Mouse (Mus musculus): ENCODE measurements at regions not wholly inside any gene's neighbourhood (a gene's known extent, or its start where the extent isn't known, plus 50 kb on each side); places are given as distances from the start of the nearest gene placed in this dataset.

DNA sequence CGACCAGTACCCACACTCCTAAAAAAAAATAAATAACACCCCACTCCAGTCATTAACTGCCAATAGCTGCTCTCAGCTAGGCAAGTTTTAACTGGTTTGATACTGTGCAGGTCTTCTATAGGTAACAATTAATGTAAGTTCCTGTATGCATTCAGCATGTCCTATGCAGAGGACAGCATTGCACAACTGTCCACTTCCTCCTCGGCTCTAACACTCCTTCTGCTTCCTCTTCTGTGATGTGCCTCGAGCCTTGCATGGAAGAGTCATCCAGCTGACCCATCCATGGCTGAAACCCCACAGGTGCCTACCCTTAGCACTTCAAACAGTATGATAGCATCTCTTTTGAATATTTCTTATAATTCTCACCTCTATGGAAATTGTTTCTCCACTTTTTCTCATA lies 449.4 kb upstream of the Rag2 start:
- DNase-seq (ENCODE audit: low spot score) = no peak

DNA sequence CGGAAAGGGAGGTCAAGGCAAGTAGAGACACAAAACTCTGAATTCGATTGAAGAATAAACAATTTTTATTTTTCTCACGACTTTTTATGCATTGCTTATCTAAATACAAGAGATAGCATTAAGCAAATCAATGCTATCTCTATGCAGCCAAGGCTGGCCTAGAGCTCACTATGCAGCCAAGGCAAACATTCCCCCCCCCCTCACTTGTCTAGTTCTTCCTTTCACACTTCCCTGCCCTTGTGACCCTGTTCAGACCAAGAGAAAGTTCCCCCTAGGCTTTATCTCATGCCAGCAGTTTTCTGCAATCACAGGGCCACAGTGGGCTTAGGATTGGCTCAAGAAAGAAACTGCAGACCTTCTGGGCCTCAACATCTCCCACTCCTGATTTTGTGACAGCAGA lies 417.9 kb upstream of the Rag2 start:
- no peak for DNase-seq (ENCODE audit: low spot score)

DNA sequence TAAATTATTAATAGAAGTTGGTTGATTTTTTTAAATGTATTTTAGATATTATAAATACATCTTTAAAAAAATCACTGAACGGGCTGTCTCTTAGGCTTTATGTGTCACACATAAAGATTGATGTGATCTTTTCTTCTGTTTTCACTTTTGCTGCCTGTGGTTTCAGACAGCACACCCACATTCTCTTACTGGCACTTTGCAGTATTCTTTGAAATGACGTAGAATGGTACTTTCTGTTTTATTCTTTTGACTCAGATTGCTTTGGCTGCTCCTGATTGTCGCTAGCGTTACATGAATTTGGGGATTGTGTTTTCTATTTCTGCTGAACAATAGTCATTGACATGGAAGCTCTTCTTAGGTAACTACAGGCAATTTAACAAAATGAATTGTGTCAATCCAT lies 415.4 kb upstream of the Rag2 start:
- no peak for DNase-seq (ENCODE audit: low spot score)

DNA sequence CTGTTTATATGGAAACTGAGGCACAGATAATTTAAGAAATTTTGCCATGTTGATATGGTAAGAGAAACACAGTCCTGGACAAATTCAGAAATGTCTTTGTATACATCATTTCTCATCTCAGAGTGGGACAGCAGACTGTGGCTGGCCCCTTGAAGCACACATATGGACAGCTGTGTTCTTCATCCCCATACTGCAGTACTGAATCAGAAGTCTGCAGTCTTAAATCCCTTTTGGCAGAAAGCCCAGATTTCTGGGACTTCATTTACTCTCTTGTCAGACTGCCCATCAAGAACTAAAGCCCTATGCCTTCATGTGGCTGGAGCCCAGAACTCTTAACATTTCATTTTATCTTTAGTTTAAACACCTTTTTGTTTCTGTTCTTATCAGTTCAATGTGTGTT lies 403.8 kb upstream of the Rag2 start:
- DNase-seq (ENCODE audit: low spot score) = no peak

DNA sequence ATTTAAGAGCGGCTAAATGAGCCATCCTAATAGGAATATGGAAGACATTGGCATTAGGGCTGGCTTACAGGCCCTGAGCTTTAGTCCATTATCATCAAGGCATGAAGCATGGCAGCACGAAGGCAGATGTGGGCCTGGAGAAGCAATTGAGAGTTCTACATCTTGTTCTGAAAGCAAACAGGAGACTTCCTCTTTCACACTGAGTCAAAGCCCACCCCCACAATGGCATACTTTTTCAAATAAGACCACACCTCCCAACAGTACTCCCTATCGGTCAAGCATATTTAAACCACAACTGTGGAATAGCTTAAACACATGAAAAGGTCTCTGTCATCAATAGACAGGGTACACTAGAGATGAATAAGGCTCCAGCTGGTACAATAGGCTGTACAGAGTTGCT lies 381.5 kb upstream of the Rag2 start:
- DNase-seq (ENCODE audit: low spot score) = no peak

DNA sequence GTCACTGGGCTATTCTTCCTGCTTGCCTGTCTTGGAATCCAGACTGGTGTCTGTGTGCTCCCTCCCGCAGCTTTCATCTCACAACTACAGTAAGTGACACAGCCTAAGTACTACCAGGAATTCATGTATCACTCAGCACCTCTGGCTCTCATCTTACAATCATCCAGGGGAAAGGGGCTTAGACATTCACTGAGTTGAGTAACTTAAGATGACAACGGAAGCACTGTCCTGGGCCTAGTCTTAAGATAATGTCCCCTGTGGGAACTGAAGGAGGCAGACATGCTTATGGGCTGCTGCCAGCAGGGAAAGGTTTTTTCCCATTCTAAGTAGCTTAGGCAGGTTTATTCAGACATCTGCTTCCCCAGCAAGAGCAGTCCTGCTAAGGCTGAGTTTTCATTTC lies 377.4 kb upstream of the Rag2 start:
- DNase-seq (ENCODE audit: low spot score) = no peak

DNA sequence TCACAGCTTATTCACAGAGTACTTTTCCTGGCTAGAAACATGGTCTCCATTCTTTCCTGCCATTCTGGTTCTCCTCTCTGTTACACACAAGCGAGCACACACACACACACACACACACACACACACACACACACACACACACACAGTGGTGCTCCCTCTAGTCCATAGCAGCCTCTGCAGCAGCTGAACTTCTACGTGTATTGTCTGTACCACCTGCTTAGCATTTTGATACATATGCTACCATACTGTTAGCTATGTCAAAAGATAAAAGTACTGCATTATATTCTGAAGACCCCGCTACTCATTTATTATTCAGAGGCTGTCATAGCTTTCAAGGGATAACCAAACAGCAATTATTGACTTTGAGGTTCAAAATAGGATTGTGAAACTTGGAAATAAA lies 372.3 kb upstream of the Rag2 start:
- DNase-seq (ENCODE audit: low spot score) = no peak

DNA sequence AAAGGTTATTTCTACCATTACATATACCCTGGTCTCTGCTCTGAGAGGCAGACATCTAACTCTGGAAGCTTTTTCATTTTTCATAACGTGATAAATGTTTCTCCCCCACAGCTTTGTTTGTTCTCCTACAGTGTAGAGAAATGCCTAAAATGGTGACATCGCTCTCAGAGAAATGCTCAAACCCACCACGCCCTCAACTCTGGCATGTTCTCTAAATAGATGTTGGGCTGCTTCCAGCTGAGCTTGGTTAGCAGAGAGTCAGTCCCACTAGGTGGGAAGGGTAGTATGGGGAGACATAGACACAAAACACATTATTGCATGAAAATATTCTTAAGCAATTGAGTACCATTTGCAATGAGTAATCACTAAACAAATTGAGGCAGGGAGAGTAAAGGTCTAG lies 368.1 kb upstream of the Rag2 start:
- no peak for DNase-seq (ENCODE audit: low spot score)

DNA sequence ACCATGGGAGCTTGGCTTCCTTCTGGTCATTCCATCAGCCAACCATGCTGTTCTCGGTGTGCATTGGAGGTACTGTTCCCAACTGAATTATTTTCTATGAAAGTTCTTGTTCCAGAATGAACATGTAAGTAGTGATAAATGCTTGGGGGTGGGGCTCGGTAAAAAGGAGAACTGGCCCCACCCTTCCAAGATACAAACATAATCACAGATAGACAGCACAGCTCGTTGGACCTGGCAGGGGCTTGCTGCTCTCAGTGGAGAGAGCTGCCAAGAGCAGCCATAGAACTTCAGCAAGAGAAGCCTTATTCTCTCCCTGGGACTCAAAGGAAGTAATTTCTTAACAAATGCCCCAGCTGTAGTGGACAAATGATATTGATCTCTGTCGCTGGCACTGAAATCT lies 360.6 kb upstream of the Rag2 start:
- no peak for DNase-seq (ENCODE audit: low spot score)

DNA sequence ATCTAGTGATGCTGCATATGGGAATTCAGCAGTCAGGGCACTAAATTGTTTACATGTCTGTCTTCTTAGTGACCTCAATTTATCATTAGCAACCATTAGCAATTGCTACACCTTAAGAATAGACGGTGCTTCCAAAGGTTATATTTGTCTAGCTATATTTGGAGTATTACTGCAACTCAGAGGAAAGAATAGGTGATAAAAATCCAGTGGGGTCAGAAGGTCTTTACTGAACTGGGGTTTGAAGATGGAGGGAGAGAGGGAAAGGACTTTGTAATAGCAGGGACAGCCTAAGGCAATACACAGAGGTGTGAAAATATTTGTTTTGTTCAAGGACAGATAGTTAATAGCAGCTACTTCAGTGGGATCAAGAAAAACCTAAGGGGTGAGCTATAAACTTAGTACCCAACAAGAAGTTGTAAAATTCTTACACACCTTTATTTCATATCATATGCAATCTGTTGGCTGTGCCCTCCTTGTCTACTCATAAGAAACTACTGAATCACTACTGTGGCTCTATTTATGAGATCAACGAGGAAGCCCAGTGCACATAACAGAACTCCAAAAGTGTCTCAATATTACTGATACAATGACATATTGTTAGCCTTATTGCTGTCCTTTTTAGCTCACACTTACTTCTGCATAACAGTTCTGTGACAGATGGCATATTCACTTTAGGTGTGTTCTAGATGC lies 357.7 kb upstream of the Rag2 start:
- DNase-seq (ENCODE audit: low spot score) = no peak

DNA sequence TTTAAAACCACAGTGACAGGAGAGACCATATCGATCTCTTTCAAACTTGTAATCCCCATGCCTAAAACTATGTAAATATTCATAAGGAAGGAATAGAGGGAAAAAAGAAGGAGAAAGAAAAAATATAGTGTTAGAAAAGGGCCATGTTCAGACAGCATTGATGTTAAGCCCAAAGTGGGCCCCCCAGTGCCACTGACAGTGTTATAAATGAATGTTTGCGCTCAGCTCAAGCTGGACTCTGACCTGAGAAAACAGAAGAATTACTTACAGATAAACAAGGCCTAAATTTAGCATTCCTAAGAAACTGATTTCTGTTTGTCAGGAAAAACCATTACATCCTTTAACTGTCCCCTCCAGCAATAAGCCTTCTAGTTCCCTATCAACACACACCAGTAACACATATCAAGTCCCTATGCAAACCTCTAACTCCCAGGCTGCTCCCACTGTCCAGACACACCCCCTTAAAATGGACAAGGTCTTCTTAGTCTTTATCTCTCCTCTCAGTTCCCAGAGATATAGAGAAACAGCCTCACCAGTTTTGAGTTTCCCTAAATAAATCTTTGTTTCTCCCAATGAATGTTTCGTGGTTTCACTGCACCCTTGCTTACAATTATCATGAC lies 350.4 kb upstream of the Rag2 start:
- no peak for DNase-seq (ENCODE audit: low spot score)

DNA sequence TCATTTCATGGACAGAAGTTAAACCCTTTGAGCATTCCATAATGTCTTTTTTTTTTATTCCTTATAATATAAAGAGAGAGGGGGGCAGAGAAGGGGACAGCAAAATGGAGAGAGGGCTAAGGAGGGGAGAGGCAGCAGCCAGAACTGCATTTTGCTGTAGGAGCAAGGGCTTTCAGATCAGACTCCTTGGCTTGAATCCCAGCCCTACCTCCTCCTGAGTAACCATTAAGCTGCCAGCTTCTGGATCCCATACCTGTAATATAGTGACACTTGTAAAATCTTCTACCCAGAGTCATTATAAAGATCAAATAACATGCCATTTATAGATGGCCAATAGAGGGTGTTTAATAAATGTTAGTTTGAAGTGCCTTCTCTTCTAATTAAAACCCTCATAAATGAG lies 339.6 kb upstream of the Rag2 start:
- DNase-seq (ENCODE audit: low spot score) = no peak

DNA sequence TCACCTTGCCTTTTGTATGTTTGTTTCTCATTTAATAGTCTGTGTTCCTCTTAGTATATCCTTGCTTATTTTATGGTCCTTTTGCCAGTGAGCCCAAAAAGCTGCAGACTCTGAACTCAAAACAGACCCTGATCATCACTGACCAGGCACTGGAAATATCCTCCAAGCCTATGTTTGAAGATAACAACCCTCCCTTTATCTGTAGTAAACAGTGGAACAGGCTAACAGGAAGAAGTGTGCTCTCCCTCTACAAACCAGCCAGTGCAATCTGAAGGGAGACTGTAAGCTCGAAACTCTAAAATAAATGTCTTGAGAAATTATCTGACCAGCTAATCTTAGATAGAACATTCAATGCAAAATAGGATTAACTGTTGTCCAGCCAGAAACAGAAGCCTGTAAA lies 336.4 kb upstream of the Rag2 start:
- DNase-seq (ENCODE audit: low spot score) = no peak

DNA sequence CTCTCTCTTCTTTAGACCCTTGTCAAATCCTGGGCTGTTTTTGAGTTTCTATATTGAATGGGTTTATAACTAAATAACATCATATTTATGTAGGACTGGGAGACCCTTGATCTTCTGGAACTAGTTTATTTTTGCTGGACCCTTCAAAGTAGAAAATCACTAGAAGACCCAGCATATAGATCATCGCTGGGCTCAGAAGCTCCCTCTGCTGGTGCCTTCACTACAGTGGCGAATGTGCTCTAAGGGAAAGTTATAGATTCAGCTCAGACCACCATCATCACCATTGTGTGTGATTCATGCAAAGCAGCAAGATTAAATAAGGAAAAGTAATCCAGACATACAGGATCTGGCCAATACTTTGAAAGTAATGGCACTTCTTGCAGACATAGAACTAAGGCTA lies 335.4 kb upstream of the Rag2 start:
- DNase-seq (ENCODE audit: low spot score) = no peak

DNA sequence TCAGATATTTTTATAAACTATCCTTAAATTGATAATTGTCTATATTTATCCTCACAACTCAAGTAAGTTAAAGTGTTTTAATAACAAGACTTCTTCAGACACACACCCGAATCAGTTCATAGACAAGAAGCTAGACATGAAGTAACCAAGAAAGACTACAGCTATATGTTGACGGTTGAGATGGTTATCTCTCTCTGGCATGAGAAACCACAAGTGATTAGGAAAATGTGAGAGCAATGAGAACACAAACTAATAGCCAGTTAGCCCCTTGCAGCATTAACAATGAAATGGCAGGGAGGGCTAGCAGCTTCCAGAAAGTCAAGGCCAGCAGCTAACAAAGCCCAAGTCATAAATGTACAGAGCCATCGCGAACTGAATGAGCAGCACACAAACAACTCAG lies 333.8 kb upstream of the Rag2 start:
- DNase-seq (ENCODE audit: low spot score) = no peak

DNA sequence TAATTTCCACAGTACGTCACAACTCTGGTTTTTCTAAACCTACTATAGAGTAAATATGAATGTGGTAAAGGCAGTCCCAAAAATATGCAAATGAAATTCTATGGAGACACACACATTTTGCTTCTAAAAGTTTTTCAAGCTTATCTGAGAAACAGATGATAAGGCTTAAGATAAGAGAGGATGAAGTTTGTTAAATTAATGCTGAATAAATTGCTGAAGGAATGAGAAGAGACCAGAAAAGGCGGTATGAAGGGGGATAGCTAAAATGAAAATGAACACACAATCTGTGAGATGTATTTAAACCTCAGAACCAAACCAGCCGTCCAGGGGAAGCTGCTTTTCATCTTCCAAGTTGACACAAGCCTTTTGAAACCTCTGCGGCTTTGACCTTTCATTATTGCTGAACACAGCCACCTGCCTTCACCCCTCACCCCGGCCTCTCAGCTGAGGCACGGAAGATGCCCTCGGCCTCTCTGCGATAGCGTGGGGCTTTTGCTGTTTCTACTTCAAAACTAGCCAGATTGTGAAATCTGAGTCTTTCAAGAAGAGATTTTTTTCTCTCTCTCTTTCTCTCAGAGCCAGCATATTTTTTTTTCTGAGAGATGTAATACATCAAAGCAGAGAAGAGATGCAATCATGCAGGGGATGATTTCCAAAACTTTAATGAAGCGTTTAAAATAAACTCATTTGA lies 328.7 kb upstream of the Rag2 start:
- DNase-seq (ENCODE audit: low spot score) = no peak

DNA sequence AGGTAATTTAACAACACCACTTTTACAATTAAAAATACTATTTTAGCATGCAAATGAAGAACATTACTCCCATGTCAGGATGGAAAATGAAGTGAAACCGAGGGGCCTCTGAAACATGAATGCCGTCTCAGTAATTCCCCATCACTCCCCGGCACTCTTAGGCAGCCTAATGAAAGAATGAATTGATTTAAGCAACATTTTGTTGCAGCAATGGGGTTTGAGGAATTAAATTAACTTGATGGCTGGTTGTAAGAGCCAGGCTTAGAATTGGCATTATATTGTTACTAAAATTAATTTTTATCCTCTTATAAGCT lies 328.2 kb upstream of the Rag2 start:
- DNase-seq (ENCODE audit: low spot score) = no peak

DNA sequence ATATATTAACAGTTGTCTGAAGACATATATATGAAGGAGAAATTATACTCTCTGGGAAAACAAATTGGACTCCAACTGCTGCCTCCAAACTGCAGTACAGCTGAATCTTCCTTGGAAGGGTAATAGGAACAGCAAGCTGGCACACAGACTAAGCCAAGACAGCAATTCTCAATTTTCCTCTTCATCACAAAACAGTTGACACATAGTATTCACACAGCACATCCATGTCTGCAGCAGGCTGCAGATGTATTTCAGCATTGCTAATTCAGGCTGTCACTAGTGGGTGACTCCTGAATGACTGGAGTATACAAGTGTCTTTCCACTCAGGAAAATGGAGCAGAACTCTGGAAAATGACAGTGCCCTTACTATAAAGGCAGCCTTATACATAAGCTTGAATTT lies 327.7 kb upstream of the Rag2 start:
- DNase-seq (ENCODE audit: low spot score) = no peak

DNA sequence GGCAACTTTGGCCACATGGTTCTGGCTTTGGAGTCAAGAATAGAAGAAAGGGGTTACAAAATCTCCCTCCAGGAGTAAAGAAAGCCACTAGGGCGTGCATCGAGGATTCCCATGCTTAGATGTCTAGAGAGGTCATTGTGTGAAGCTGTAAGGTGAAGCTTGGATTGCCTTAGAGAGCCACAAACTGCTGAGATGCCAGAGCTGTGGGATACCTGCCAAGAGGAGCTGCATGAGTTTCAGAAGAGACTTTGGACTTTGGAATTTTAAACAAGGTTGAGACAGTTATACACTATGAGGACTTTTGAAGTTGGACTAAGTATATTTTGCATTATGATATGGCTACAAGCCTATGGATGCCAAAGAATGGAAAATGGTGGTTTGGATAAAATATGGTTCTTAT lies 325.4 kb upstream of the Rag2 start:
- DNase-seq (ENCODE audit: low spot score) = no peak

DNA sequence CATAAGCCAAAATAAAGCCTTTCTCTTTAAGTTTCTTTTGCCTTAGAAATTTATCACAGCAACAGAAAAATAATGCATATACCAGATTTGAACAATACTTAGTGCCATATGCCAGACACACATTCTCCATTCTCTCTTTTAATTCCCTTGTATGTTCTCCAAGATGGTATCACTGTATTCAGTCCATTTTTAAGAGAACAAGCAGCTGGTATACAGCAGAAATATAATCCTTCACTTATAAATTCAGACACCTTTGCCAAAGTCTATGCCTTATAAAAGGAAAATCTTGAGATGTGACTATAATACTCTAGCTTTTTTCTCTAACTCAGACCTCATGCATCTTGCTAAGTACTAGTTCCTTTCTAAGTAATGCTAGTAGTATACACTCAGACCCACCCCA lies 324.4 kb upstream of the Rag2 start:
- no peak for DNase-seq (ENCODE audit: low spot score)

DNA sequence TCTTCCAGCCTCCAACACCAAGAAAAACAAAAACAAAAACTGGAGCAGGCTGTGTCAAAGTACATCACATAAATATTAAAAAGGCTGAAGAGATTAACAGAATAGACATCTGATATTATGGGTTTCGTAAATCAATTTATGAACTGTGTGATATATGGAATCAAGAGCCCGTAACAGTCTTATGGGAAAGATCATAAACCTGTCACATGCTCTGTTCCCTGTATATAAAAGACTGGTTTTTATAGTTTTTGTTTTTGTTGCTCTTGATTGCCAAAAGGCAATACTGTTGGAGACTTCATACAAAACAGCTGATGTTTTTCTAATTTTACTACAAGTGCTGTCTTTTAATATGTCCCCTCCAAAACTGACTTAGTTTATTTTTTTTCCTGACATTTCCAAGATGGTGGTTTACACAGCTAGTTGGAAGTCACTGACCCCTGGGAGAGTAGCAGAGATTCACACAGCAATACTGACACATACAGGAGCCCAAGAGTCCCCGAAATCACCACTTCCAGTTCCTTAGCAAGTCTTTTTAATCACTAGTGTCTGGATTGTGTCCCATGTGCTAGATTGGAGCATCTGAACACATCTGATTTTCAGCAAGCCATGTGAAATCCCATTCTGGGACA lies 303.1 kb upstream of the Rag2 start:
- DNase-seq (ENCODE audit: low spot score) = no peak

DNA sequence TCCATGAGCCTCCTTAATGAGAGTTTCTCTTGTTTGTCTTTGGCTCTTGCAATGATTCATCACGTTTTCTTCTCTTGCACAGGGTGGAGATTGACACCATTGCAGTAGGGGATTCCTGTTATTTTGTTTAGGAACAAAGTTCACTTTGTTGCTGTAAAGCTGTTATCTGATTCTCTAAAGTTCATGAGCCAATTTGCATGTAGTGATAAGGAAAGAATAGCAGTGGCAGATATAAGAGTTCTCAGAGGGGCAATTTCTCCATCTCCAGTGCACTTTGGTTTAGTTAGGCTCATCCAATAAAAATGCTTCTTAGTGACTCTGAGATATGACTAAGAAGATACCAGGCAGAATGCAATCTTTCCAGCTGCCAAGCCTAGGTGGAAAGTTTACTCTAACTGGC lies 267.8 kb upstream of the Rag2 start:
- DNase-seq (ENCODE audit: low spot score) = no peak

DNA sequence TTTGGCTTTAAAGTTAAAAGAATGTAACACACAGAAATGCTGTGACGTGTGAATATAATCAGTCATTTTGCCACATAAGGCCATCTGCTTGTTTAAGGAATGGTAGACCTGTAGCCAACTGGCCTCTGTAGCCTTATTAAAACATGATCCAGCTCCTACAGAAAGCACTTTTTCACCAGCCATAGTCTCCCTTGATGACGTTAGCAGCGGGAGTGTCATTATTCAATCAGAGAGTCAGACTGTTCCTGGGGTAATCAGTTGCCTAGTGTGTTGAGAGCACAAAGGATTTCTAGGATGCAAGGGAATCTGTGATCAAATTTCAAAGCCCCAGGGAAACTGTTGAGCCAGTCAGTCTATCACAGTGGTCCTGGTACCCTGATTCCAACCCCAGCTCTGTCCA lies 260.3 kb upstream of the Rag2 start:
- DNase-seq (ENCODE audit: low spot score) = no peak

DNA sequence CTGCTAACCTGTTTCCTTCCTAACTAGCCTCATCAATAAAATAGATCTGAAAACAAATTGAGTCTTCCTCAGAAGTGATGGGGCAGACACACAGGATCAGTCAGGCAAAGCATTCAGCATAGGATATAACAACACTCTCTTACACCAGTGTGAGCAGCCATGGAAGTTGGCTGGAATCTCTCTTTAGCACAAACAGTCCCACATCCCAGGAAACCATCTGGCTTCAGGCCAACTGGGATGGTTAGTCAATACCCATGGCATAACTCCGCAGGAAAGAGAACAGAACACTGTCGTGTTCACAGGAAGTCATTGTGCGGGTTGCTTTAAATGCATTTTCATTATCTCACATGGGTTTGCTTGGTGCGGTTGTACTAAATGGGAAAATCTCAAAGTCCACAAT lies 256.2 kb upstream of the Rag2 start:
- no peak for DNase-seq (ENCODE audit: low spot score)

Measured in testis, postnatal 14 days (tissue).